Mouse (Mus musculus): ENCODE results near the gene Spib. TPM values are rescaled to one million over a fixed set of nuclear protein-coding genes. Genes with fewer than 3 reads are reported as not detected.
A peak's percentile ranks its signal among the peaks of the same experiment; 100 is the strongest.

The Spib gene
- polyA plus RNA-seq, 1 experiment from 2014 or later = 0.20 TPM

DNA sequence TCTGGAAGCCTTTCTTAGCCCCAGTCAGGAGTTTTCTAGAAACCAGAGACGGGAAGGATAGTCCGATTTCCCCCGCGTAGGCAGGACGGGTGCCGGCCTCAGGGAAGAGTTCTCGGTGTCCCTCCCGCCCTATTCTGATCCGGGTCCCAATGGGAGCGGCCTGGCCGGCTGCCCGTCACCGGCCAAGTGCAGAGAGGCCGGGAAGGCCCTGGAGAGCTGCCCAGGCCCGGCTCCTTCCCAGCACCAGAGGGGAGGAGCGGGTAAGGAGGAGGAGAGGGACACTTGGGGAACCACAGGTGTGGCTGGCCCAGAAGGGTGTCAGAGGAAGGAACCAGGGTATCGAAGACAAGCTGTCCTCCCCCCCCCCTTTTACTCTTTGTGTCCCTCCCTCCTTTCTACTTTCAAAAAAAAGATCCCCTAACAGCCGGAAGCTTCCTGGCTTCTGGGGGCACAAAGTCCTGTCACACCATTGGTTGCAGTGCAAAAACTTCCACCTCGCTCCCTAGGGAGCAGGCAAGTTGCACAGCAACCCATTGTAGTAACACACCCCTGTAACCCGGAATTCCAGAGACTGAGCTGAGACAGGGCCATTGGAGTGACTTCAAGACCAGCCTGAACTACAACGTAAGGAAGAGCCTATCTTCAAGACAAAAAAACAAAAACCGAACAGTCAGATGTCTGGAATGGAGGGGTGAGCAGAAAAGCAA is 6.6 kb downstream of the Spib start:
- Histone ChIP-seq H3K36me3 (ENCODE audit: control insufficient read depth, insufficient read depth, low read length) (no peaks in the 10 kb centered on the region), H3K27ac (ENCODE audit: low read depth) (no peak overlapping the region), H3K4me3 (ENCODE audit: low read depth, low read length) (no peak overlapping the region), H3K9ac (ENCODE audit: low read length) (no peak overlapping the region), H3K4me1 (replicated peaks; ENCODE audit: control insufficient read depth, insufficient read depth, low read length) (0 out of 2 replicates have a peak, but pooled peaks cover 3% of the 10 kb centered on the region), H3K27me3 (replicated peaks; ENCODE audit: control insufficient read depth, insufficient read depth, low read length) (peaks cover 57% of the 10 kb centered on the region), H3K9me3 (ENCODE audit: control insufficient read depth, low read length) (no peaks in the 10 kb centered on the region), H3K4me2 (ENCODE audit: low read length) (peak overlapping the region; percentile 25; the same call in 1 of the 2 replicates)
- DNase-seq (ENCODE audit: low spot score) (no peak), ATAC-seq (replicated peaks; ENCODE audit: low FRiP score, low TSS enrichment, low read depth) (no peak)
- 18% methylated on average over 22 of the region's 22 CpGs for whole genome bisulfite sequencing

DNA sequence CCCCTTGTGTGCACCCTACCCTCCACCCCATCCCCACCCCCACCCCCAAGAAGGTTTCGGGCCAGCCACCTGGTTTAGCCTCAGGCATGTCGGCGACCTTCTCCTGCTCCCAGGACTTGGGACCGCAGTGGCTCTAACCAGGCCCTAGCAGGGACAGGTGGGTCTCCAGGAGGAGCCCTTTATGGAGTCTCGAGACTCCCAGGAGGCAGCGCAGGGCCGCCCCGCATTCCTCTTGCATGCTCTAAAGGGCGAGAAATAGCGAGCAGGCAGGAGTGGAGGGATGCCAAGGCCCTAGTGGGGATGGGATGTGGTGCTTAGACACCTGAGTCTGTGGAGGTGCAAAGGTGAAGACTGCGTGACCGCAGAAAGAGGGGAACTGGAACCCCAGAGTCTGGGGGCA is 7.4 kb downstream of the Spib start, which contains the start of gene Mybpc2:
TSS of gene Mybpc2 (minus strand) at position 155 of the 400 bp plus-strand sequence.
- H3K9ac ChIP-seq (ENCODE audit: low read length) = no peak within 1 kb of the TSS
- no peak for ATAC-seq (replicated peaks; ENCODE audit: low FRiP score, low TSS enrichment, low read depth)

DNA sequence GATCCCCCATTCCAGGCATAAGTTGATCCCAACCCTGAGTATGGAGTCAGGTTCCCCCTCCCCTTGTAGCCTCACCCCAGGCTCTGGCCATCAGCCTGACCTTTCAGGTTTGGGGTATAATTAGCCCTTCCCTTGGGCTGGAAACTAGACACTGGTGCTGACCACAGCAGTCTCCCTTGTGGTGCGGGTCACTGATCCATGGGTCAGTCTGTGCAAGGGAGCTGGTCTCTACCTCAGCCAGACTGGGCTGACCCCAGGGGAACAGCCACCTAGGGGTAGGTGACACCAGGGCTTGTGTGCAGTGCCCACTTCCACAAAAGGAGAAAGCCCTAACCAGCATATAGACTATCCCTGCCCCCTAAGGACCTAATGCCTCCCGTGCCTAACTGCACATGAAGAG is 8.8 kb downstream of the Spib start:
- no peak for ATAC-seq (replicated peaks; ENCODE audit: low FRiP score, low TSS enrichment, low read depth)
- Histone ChIP-seq H3K27me3 (replicated peaks; ENCODE audit: control insufficient read depth, insufficient read depth, low read length) (peaks cover 57% of the 10 kb centered on the region), H3K4me2 (ENCODE audit: low read length) (no peak overlapping the region), H3K9ac (ENCODE audit: low read length) (no peak overlapping the region), H3K4me3 (ENCODE audit: low read depth, low read length) (no peak overlapping the region), H3K27ac (ENCODE audit: low read depth) (no peak overlapping the region), H3K4me1 (replicated peaks; ENCODE audit: control insufficient read depth, insufficient read depth, low read length) (0 out of 2 replicates have a peak, but pooled peaks cover 1% of the 10 kb centered on the region), H3K36me3 (ENCODE audit: control insufficient read depth, insufficient read depth, low read length) (no peaks in the 10 kb centered on the region), H3K9me3 (ENCODE audit: control insufficient read depth, low read length) (no peaks in the 10 kb centered on the region)
- WGBS = 68% methylated on average over 2 of the region's 2 CpGs
- DNase-seq (ENCODE audit: low spot score) = no peak

More for the DNA sequence above, 7.4 kb downstream of the Spib start, which contains the start of gene Mybpc2:
- Histone ChIP-seq H3K4me2 (ENCODE audit: low read length) (peak within 1 kb of the TSS; percentile 25; the same call in 1 of the 2 replicates), H3K4me3 (ENCODE audit: low read depth, low read length) (no peak within 1 kb of the TSS), H3K9me3 (ENCODE audit: control insufficient read depth, low read length) (no peaks in the 10 kb centered on the region), H3K27me3 (replicated peaks; ENCODE audit: control insufficient read depth, insufficient read depth, low read length) (peaks cover 57% of the 10 kb centered on the region), H3K36me3 (ENCODE audit: control insufficient read depth, insufficient read depth, low read length) (no peaks in the 10 kb centered on the region), H3K27ac (ENCODE audit: low read depth) (no peak within 1 kb of the TSS), H3K4me1 (replicated peaks; ENCODE audit: control insufficient read depth, insufficient read depth, low read length) (0 out of 2 replicates have a peak, but pooled peaks cover 3% of the 10 kb centered on the region)
- DNase-seq (ENCODE audit: low spot score) = no peak
- 28% methylated on average over 12 of the region's 12 CpGs for WGBS

DNA sequence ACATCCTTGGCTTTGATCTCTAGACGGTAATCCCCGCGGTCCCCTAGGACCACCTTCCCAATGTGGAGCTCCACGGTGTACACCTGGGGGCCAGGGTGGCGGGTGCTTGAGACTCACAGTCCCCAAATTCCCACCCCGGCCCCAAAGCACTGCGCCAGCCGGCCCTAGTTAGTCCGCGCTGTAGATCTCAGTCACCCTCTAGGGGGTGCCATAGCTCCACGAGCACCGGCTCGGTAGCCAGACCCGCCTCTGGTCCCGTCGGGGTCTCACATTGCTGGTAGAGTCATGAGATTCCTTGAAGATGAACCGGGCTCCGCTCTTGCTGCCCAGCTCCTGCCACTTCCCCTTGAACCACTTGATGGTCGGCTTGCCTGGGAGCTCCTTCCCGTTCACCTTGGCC is 10.2 kb downstream of the Spib start:
- Histone ChIP-seq H3K4me2 (ENCODE audit: low read length) (peak overlapping the region; percentile 18; the same call in 1 of the 2 replicates), H3K4me3 (ENCODE audit: low read depth, low read length) (no peak overlapping the region), H3K9ac (ENCODE audit: low read length) (no peak overlapping the region), H3K27me3 (replicated peaks; ENCODE audit: control insufficient read depth, insufficient read depth, low read length) (peaks cover 56% of the 10 kb centered on the region), H3K36me3 (ENCODE audit: control insufficient read depth, insufficient read depth, low read length) (no peaks in the 10 kb centered on the region), H3K9me3 (ENCODE audit: control insufficient read depth, low read length) (no peaks in the 10 kb centered on the region), H3K4me1 (replicated peaks; ENCODE audit: control insufficient read depth, insufficient read depth, low read length) (no peaks in the 10 kb centered on the region), H3K27ac (ENCODE audit: low read depth) (no peak overlapping the region)
- ATAC-seq (replicated peaks; ENCODE audit: low FRiP score, low TSS enrichment, low read depth) (peak; percentile 51), DNase-seq (ENCODE audit: low spot score) (peak; percentile 73)
- 2% methylated on average over 20 of the region's 20 CpGs for WGBS

DNA sequence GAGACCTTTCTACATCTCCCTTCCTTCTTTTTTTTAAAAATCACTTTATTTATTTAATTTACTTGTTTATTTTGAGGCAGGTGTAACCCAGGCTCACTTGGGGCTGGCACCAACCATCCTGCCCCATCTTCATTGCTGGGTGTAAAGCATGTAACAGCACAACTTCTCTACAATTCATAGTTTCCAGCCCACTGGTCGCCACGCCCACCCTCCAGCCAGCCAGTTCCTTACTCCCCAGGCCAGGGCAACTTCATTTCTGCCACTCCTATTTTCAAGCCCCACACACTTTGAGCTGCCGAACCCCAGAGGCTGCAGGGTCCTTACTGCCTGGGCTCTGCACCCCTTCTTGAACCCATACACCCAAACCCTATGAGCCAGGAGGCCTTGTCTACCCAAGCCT is 10.9 kb downstream of the Spib start:
- DNase-seq (ENCODE audit: low spot score) (no peak), ATAC-seq (replicated peaks; ENCODE audit: low FRiP score, low TSS enrichment, low read depth) (no peak)
- Histone ChIP-seq H3K36me3 (ENCODE audit: control insufficient read depth, insufficient read depth, low read length) (no peaks in the 10 kb centered on the region), H3K4me3 (ENCODE audit: low read depth, low read length) (no peak overlapping the region), H3K27me3 (replicated peaks; ENCODE audit: control insufficient read depth, insufficient read depth, low read length) (peaks cover 56% of the 10 kb centered on the region), H3K4me2 (ENCODE audit: low read length) (no peak overlapping the region), H3K9me3 (ENCODE audit: control insufficient read depth, low read length) (no peaks in the 10 kb centered on the region), H3K4me1 (replicated peaks; ENCODE audit: control insufficient read depth, insufficient read depth, low read length) (no peaks in the 10 kb centered on the region), H3K27ac (ENCODE audit: low read depth) (no peak overlapping the region), H3K9ac (ENCODE audit: low read length) (no peak overlapping the region)
- WGBS = 56% methylated on average over 3 of the region's 3 CpGs

DNA sequence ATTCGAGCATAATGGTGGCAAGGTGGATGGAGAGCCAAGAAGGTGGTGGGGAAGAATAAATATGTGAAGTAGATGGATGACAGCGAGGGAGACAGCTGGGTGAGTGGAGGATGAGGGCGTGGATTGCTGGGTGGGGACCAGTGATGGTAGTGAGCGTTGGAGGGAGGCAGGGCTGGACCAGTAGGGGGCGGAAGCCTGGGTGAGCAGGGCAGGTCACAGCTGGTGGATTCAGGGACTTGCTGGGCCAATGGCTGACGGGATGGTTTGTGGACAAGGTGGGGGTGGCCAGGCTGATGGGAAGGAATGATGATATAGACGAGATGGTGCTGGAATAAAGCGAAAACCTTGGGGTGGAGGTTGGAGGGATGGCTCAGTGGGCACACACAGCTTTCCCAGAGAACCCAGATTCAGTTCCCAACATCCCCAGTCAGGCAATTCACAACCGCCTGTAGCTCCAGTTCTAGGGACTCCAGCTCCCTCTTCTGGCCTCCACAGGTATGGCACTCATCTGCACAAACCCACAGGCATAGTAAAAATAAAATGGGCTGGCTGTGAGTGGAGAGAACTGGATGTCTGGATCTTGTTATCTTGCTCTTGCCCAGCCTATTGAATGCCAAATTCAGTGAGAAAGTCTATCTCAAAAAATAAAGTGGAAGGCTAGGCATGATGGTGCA is 12.5 kb downstream of the Spib start:
- 68% methylated on average over 9 of the region's 9 CpGs for whole genome bisulfite sequencing
- Histone ChIP-seq H3K36me3 (ENCODE audit: control insufficient read depth, insufficient read depth, low read length) (no peaks in the 10 kb centered on the region), H3K4me2 (ENCODE audit: low read length) (no peak overlapping the region), H3K4me3 (ENCODE audit: low read depth, low read length) (no peak overlapping the region), H3K9me3 (ENCODE audit: control insufficient read depth, low read length) (no peaks in the 10 kb centered on the region), H3K9ac (ENCODE audit: low read length) (no peak overlapping the region), H3K4me1 (replicated peaks; ENCODE audit: control insufficient read depth, insufficient read depth, low read length) (no peaks in the 10 kb centered on the region), H3K27me3 (replicated peaks; ENCODE audit: control insufficient read depth, insufficient read depth, low read length) (peaks cover 43% of the 10 kb centered on the region), H3K27ac (ENCODE audit: low read depth) (no peak overlapping the region)
- DNase-seq (ENCODE audit: low spot score) (no peak), ATAC-seq (replicated peaks; ENCODE audit: low FRiP score, low TSS enrichment, low read depth) (no peak)

DNA sequence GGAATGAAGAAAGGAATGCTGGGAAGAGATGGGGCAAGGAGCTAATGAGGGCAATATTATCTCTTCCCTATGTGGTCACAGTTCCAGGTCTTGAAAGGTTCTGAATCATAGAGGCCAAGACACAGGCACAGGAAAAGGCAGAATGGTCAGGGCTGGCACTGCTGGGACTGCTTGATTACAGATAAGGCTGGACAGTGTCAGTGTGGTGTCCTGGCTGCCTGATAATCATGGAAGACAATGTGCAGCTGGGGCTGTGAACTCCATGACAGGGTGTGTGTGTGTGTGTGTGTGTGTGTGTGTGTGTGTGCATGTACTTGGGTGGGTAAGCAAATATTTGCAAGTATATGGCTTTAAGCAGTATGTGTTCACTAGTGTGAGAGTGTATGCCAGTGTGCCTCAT is 24.4 kb downstream of the Spib start:
- Histone ChIP-seq H3K4me3 (ENCODE audit: low read depth, low read length) (no peak overlapping the region), H3K4me1 (replicated peaks; ENCODE audit: control insufficient read depth, insufficient read depth, low read length) (no peaks in the 10 kb centered on the region), H3K9me3 (ENCODE audit: control insufficient read depth, low read length) (0 out of 2 replicates have a peak, but pooled peaks cover 3% of the 10 kb centered on the region), H3K27ac (ENCODE audit: low read depth) (no peak overlapping the region), H3K4me2 (ENCODE audit: low read length) (no peak overlapping the region), H3K36me3 (ENCODE audit: control insufficient read depth, insufficient read depth, low read length) (no peaks in the 10 kb centered on the region), H3K27me3 (replicated peaks; ENCODE audit: control insufficient read depth, insufficient read depth, low read length) (0 out of 2 replicates have a peak, but pooled peaks cover 6% of the 10 kb centered on the region), H3K9ac (ENCODE audit: low read length) (no peak overlapping the region)
- ATAC-seq (replicated peaks; ENCODE audit: low FRiP score, low TSS enrichment, low read depth) = no peak
- DNase-seq (ENCODE audit: low spot score) = no peak

DNA sequence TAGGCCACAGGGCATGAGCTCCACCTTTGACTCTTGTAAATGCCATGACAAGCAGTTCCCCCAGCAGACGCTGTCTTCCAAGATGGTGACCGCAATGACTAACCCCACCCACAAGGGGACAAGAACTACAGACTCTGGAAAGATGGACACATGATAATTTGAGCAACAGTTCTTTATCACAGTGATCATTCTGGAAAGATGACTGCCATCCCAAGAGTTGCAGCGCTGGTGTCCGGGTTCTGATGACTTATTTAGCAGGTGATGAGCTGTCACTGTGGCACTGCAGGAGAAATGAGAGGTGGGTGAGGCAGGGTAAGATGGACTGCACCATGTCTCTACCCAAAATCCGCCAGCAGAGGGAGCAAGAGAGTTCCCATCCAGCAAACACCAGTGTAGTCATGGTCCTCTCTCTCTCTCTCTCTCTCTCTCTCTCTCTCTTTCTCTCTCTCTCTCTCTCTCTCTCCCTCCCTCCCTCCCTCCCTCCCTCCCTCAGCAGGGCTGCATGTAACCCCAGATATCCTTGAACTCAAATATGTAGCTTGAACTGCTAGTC is 30.2 kb downstream of the Spib start:
- ATAC-seq (replicated peaks; ENCODE audit: low FRiP score, low TSS enrichment, low read depth) (no peak), DNase-seq (ENCODE audit: low spot score) (peak; percentile 87)
- Histone ChIP-seq H3K4me2 (ENCODE audit: low read length) (no peak overlapping the region), H3K9me3 (ENCODE audit: control insufficient read depth, low read length) (0 out of 2 replicates have a peak, but pooled peaks cover 3% of the 10 kb centered on the region), H3K27ac (ENCODE audit: low read depth) (no peak overlapping the region), H3K4me1 (replicated peaks; ENCODE audit: control insufficient read depth, insufficient read depth, low read length) (no peaks in the 10 kb centered on the region; the same call in 1 of the 2 replicates), H3K27me3 (replicated peaks; ENCODE audit: control insufficient read depth, insufficient read depth, low read length) (no peaks in the 10 kb centered on the region; the same call in 1 of the 2 replicates), H3K36me3 (ENCODE audit: control insufficient read depth, insufficient read depth, low read length) (no peaks in the 10 kb centered on the region), H3K4me3 (ENCODE audit: low read depth, low read length) (no peak overlapping the region), H3K9ac (ENCODE audit: low read length) (no peak overlapping the region)
- WGBS = 34% methylated on average over 5 of the region's 5 CpGs

Measured in intestine, embryonic 14.5 days (tissue).